Mouse (Mus musculus) myocyte (in vitro differentiated cells): Measurements from ENCODE around the gene Large2. TPM values are rescaled to one million over a fixed set of nuclear protein-coding genes. Genes with fewer than 3 reads are reported as not detected.

Experiments
- H3K27me3 ChIP-seq: one replicate; pipeline ENCODE4 v1.6.1; 2011; ENCODE audit not compliant: control insufficient read depth, insufficient read depth, insufficient read length
- H3K36me3 ChIP-seq: one replicate; pipeline ENCODE4 v1.6.1; 2011; ENCODE audit not compliant: control insufficient read depth, insufficient read depth
- H3K4me2 ChIP-seq: one replicate; pipeline ENCODE4 v1.6.1; 2011; ENCODE audit warnings: low read depth, control low read depth
- H3K4me3 ChIP-seq: one replicate; pipeline ENCODE4 v1.5.1; 2011; ENCODE audit warnings: mild to moderate bottlenecking, control low read depth, moderate library complexity
- H3K79me2 ChIP-seq: one replicate; pipeline ENCODE4 v1.6.1; 2011; ENCODE audit not compliant: control insufficient read depth, insufficient read depth
- H3ac ChIP-seq: one replicate; pipeline ENCODE4 v1.6.1; 2011; ENCODE audit not compliant: control insufficient read depth, insufficient read length
- CEBPB ChIP-seq: IDR thresholded peaks from 2 replicates; pipeline ENCODE4 v1.6.1; 2011; ENCODE audit warnings: mild to moderate bottlenecking, moderate library complexity; ENCODE audit not compliant: poor library complexity, insufficient read depth, severe bottlenecking
- E2F4 ChIP-seq: IDR thresholded peaks from one replicate; pipeline ENCODE4 v1.6.1; 2011; ENCODE audit warnings: mild to moderate bottlenecking, control low read depth, moderate library complexity; ENCODE audit not compliant: insufficient read depth
- MAX ChIP-seq: IDR thresholded peaks from one replicate; pipeline ENCODE4 v1.6.1; 2011; ENCODE audit warnings: low read depth, mild to moderate bottlenecking, control low read depth
- MYOD1 ChIP-seq, 3 experiments: IDR thresholded peaks; one replicate each; pipeline ENCODE4 v1.6.1; 2011; ENCODE audit warnings: control low read depth in 2 of 3, low read depth in 2 of 3, mild to moderate bottlenecking in 2 of 3, moderate library complexity in 1 of 3; ENCODE audit not compliant: insufficient read length in 2 of 3, control insufficient read depth in 1 of 3
- MYOG ChIP-seq, 3 experiments: IDR thresholded peaks; one replicate each; pipeline ENCODE4 v1.6.1; 2011; ENCODE audit warnings: control low read depth in 2 of 3, low read depth in 2 of 3, mild to moderate bottlenecking in 2 of 3; ENCODE audit not compliant: insufficient read length in 2 of 3, control insufficient read depth in 1 of 3, insufficient read depth in 1 of 3
- POLR2A ChIP-seq: IDR thresholded peaks from one replicate; pipeline ENCODE4 v1.6.1; 2011; ENCODE audit warnings: low read depth, mild to moderate bottlenecking, control low read depth, moderate library complexity; ENCODE audit not compliant: insufficient read length
- POLR2AphosphoS2 ChIP-seq: IDR thresholded peaks from one replicate; pipeline ENCODE4 v1.6.1; 2011; ENCODE audit warnings: low read depth, control low read depth; ENCODE audit not compliant: insufficient read length
- REST ChIP-seq: IDR thresholded peaks from one replicate; pipeline ENCODE4 v1.6.1; 2011; ENCODE audit warnings: mild to moderate bottlenecking, control low read depth, moderate library complexity; ENCODE audit not compliant: insufficient read depth, insufficient read length
- SRF ChIP-seq: IDR thresholded peaks from one replicate; pipeline ENCODE4 v1.6.1; 2011; ENCODE audit warnings: low read depth; ENCODE audit not compliant: control insufficient read depth, insufficient read length
- TCF12 ChIP-seq: IDR thresholded peaks from one replicate; pipeline ENCODE4 v1.6.1; 2011; ENCODE audit warnings: mild to moderate bottlenecking, control low read depth; ENCODE audit not compliant: poor library complexity, insufficient read depth, severe bottlenecking
- TCF3 ChIP-seq: IDR thresholded peaks from one replicate; pipeline ENCODE4 v1.6.1; 2011; ENCODE audit warnings: low read depth, control low read depth; ENCODE audit not compliant: insufficient read length
- USF1 ChIP-seq: IDR thresholded peaks from one replicate; pipeline ENCODE4 v1.6.1; 2011; ENCODE audit warnings: low read depth, mild to moderate bottlenecking, control low read depth, moderate library complexity
- polyA plus RNA-seq: library from polyadenylated mRNA; unstranded; fragments of >200 nt; fragmentation: generic; extraction: Trizol; gene quantifications from one replicate; pipeline ENCODE4 v1.2.1, GENCODE M21; 2012; ENCODE audit warnings: missing spikeins

Large2 gene
- polyA plus RNA-seq, 1 experiment = 0.11 TPM

GRCm38 (mm10) chr2:92372767-92373436 lies 1.8 kb downstream of the Large2 start:
- Histone ChIP-seq H3ac (no peak overlapping the region), H3K4me3 (no peak overlapping the region), H3K79me2 (peaks cover 10% of the 10 kb centered on the region), H3K27me3 (peaks cover 6% of the 10 kb centered on the region), H3K36me3 (no peaks in the 10 kb centered on the region), H3K4me2 (no peak overlapping the region)
- TF ChIP-seq SRF (no peak), CEBPB (no peak), MYOD1 (IDR thresholded peaks at IDR 0.05; ENCODE audit: control insufficient read depth in 1 of 3, insufficient read length in 2 of 3, low read depth in 2 of 3) (no peak), MAX (no peak), REST (no peak), MYOG (IDR thresholded peaks at IDR 0.05; ENCODE audit: control insufficient read depth in 1 of 3, insufficient read depth in 1 of 3, insufficient read length in 2 of 3, low read depth in 2 of 3) (no peak)

- Histone ChIP-seq H3K79me2 (peaks cover 10% of the 10 kb centered on the region), H3K4me2 (no peak overlapping the region), H3K27me3 (peaks cover 6% of the 10 kb centered on the region), H3K36me3 (no peaks in the 10 kb centered on the region), H3K4me3 (no peak overlapping the region), H3ac (no peak overlapping the region)
- TF ChIP-seq POLR2AphosphoS2 = no peak
- TF ChIP-seq SRF = no peak
- no peak for TF ChIP-seq MYOG (IDR thresholded peaks at IDR 0.05; ENCODE audit: control insufficient read depth in 1 of 3, insufficient read depth in 1 of 3, insufficient read length in 2 of 3, low read depth in 2 of 3)
- no peak for TF ChIP-seq REST
These were observed 2.5 kb downstream of the Large2 start for GRCm38 (mm10) chr2:92371971-92372690.

- Histone ChIP-seq H3K27me3 (peaks cover 6% of the 10 kb centered on the region), H3ac (no peak overlapping the region), H3K36me3 (no peaks in the 10 kb centered on the region), H3K4me3 (no peak overlapping the region), H3K4me2 (peak overlapping the region; percentile 12), H3K79me2 (peaks cover 6% of the 10 kb centered on the region)
- TF ChIP-seq TCF12 = no peak
These were observed 3.6 kb downstream of the Large2 start for GRCm38 (mm10) chr2:92370821-92371805.

GRCm38 (mm10) chr2:92370375-92370774 lies 4.3 kb downstream of the Large2 start:
- TF ChIP-seq E2F4 (no peak), MYOG (IDR thresholded peaks at IDR 0.05; ENCODE audit: control insufficient read depth in 1 of 3, insufficient read depth in 1 of 3, insufficient read length in 2 of 3, low read depth in 2 of 3) (no peak), TCF3 (no peak), CEBPB (no peak), USF1 (no peak), POLR2A (no peak), SRF (no peak), MAX (no peak), POLR2AphosphoS2 (no peak), REST (no peak), TCF12 (no peak), MYOD1 (IDR thresholded peaks at IDR 0.05; ENCODE audit: control insufficient read depth in 1 of 3, insufficient read length in 2 of 3, low read depth in 2 of 3) (no peak)
- Histone ChIP-seq H3K27me3 (peaks cover 6% of the 10 kb centered on the region), H3K4me2 (no peak overlapping the region), H3ac (no peak overlapping the region), H3K79me2 (no peaks in the 10 kb centered on the region), H3K36me3 (no peaks in the 10 kb centered on the region), H3K4me3 (no peak overlapping the region)

- H3K27me3 ChIP-seq = peaks cover 6% of the 10 kb centered on the region
- H3K79me2 ChIP-seq = no peaks in the 10 kb centered on the region
- H3K4me3 ChIP-seq = no peak overlapping the region
- TF ChIP-seq TCF12 (no peak), MYOG (IDR thresholded peaks at IDR 0.05; ENCODE audit: control insufficient read depth in 1 of 3, insufficient read depth in 1 of 3, insufficient read length in 2 of 3, low read depth in 2 of 3) (peak in 1 of 3 experiments; percentile 28)
- peaks cover 3% of the 10 kb centered on the region for H3K36me3 ChIP-seq
- no peak overlapping the region for H3ac ChIP-seq
- no peak overlapping the region for H3K4me2 ChIP-seq
These were observed 7.2 kb downstream of the Large2 start for GRCm38 (mm10) chr2:92367383-92368029.
